Mouse (Mus musculus): Measurements from ENCODE around the gene Knop1. TPM values are rescaled to one million over a fixed set of nuclear protein-coding genes. Genes with fewer than 3 reads are reported as not detected.

The Knop1 gene
- 10 to 100 TPM; 24.5 to 27.3 TPM for total RNA-seq (2021)
- long read RNA-seq, experiment 1, full-length matches to known transcripts, result 33 of 52 reads
- long read RNA-seq, experiment 1, partial matches to known transcripts, result 12 of 52 reads
- long read RNA-seq, experiment 1, other reads (novel, unspliced or antisense), result 7 of 52 reads
- long read RNA-seq, experiment 2, full-length matches to known transcripts, result 47 of 57 reads
- long read RNA-seq, experiment 2, partial matches to known transcripts, result 0 of 57 reads
- long read RNA-seq, experiment 2, other reads (novel, unspliced or antisense), result 10 of 57 reads

DNA sequence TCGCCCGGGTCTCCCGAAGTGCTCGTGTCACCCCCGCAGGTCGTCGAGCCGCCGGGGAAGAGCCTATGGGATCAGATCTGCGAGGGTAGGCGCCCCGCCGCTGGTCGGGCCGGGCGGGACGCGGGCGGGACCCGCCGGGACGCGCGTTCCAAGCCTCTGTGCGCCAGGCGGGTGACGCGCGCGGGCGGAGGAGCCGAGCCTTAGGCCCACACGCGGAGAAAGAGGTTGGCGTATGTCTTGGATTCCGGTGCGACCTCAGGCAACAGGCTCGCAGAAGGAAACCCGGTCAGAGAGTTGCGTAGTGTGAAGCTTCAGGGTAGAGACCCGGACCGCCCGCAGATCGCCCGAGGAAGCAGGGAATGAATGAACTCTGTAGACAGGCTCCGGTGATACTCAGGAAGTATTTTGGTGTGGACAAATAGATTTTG lies at the start of gene Knop1:
Knop1 (minus strand) TSS at position 378 of the 428 bp plus-strand sequence.
- Histone ChIP-seq H3K27ac (peak within 1 kb of the TSS; percentile 91), H3K4me3 (peak within 1 kb of the TSS; percentile 98)
- intact Hi-C loops (cut with DNase I), result loop anchor here (1.0 to 10.0 kb wide), 3 partner anchors 51 to 140 kb away; no protein-coding TSS in a partner anchor
- no peak for DNase-seq
- TF ChIP-seq CTCF (IDR thresholded peaks at IDR 0.05), result no peak

DNA sequence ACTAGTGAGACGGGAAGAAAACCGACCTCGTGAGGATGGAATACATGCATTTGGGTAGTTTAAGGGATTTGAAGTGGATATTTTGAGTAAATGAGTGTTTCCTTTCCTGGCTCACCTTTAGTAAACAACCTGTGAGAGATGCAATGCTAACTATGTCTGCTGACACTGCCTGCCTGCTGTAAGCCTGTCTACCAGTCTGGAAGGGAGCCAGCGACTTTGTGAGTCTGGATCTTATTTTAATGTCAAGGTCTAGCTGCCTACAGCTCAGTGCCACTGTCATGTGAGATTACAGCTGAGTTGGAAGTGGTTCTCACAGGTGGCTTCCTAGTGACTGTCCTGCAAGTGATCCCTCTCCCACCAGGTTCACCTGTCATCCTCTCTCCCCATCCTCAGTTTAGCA lies 48.5 kb upstream of the Knop1 start:
- no peak for DNase-seq
- no peak overlapping the region for H3K4me3 ChIP-seq
- H3K27ac ChIP-seq, result no peak overlapping the region
- intact Hi-C loops (cut with DNase I), result no loop called here
- no peak for TF ChIP-seq CTCF (IDR thresholded peaks at IDR 0.05)

DNA sequence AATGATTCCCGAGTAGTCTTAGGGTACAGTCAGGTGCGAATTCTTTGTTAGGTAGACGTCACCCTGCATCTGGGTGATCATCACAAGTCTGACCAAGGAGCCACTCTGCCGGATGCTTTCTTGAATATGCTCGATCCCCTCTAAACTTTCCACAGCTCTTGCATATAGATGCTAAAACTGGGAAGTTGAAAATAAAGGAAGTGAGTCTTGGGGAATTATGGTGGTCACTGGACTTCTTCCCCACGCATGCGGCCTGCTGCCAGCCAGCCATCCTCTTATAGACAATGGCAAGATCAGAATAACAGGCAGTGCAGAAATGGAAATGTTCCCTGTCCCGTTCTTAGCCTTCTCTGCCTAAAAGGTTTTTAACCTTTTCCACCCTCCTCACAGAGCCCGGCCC lies 47.8 kb upstream of the Knop1 start:
- no peak overlapping the region for H3K4me3 ChIP-seq
- DNase-seq, result no peak
- intact Hi-C loops (cut with DNase I), result no loop called here
- no peak for TF ChIP-seq CTCF (IDR thresholded peaks at IDR 0.05)
- no peak overlapping the region for H3K27ac ChIP-seq

DNA sequence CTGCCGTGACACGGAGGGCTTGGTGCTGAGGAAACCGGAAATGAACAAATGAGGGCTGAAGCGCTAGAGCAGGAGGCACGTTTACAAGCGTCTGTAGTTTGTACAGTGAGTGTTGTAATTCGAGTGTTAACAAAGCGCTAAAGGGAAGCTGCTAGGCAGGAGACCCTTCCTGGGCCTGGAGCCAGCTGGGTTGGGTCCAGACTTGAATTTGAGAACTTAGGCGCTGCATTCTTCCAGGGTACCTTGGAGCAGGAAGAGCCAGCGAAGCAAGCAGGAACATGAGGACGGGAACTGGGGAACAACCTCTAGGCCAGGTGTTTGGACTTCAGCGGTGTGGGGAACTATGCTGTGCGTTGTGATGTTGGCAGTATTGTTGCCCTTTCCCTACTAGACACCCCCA lies 46.9 kb upstream of the Knop1 start:
- intact Hi-C loops (cut with DNase I), result no loop called here
- Histone ChIP-seq H3K27ac (no peak overlapping the region), H3K4me3 (peak overlapping the region; percentile 34; the same call in 1 of the 2 replicates)
- peak; percentile 32 for DNase-seq
- TF ChIP-seq CTCF (IDR thresholded peaks at IDR 0.05), result no peak

DNA sequence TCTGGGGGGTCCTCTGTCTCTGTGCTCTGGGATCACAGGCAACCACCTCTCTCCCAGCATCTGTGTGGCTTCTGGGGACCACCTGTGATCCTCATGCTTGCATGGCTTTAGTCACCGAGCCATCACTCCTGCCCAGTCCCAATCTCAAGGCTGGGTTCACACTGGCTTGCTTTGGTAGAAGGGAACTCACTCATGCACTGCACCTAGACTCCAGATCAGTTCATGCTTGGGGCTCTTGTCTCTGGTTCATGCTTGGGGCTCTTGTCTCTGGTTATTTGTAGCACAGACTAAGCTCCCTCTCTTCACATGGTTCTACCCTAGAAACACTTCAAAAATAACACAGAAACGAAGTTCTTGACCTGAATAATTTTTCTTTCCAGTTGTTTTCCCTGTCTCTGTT lies 44.0 kb upstream of the Knop1 start:
- no peak overlapping the region for H3K4me3 ChIP-seq
- no peak for TF ChIP-seq CTCF (IDR thresholded peaks at IDR 0.05)
- DNase-seq, result no peak
- H3K27ac ChIP-seq, result no peak overlapping the region
- intact Hi-C loops (cut with DNase I), result no loop called here

DNA sequence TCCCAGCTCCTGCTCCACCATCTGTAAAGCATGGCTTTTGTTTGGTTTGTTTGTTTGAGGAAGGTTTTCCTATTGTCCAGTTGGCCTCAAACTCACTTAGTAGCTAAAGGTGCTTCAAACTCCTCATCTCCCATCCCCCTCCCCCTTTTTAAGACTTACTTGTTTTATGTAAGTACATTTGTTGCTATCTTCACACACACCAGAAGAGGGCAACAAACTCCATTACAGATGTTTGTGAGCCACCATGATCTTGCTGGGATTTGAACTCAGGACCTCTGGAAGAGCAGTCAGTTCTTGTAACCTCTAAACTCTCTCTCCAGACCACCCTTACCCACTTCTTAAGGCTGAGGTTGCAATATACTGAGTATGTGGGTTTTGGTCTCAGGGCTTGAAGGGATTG lies 42.0 kb upstream of the Knop1 start:
- no peak for DNase-seq
- no peak overlapping the region for H3K27ac ChIP-seq
- intact Hi-C loops (cut with DNase I), result no loop called here
- H3K4me3 ChIP-seq, result no peak overlapping the region
- peak; percentile 36 for TF ChIP-seq CTCF (IDR thresholded peaks at IDR 0.05)

DNA sequence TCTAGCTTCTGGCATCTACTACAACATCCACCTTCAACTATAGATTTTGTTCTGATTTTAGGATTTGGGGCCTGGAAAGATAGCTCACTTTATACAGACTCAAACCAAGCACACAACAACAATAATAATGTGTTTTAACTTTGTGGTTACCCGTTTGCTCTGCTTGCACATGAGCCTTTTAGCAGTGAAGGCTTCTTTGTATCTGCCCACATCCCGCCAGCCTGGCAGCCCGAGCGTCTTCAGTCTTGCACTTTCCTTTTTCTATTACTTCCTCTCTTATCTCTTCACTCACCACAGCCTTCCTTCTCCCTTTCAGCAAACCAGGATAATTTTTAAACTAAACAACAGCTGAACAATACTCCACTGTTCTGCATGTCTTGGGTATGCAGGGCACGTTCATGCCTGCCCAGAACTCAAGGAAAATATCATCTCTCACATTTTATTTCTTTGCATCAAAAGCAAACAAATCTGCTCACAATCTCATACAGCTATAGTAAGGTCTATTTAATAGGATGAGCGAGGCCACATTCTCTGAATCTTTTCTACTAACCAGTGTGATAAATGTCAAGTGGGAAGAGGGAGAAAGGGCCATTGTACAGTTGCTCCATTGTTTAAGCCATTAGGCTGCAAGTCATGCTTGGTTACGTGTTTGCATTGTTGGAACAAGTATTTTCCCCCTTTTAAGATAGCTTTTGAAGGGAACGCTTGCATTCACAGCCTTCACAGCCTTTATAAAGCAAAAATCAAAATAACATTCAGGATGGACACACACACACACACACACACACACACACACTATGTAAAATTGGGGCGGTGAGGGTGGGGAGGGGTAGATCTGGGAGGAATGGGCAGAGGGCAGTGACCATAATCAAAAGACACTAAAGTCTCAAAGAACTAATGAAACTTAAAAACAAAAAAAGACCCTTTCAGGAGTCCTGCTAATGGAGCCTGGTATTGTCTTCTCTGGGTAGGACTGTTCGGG lies 39.7 kb upstream of the Knop1 start:
- no peak for TF ChIP-seq CTCF (IDR thresholded peaks at IDR 0.05)
- DNase-seq, result no peak
- Histone ChIP-seq H3K4me3 (no peak overlapping the region), H3K27ac (no peak overlapping the region)
- intact Hi-C loops (cut with DNase I), result no loop called here

DNA sequence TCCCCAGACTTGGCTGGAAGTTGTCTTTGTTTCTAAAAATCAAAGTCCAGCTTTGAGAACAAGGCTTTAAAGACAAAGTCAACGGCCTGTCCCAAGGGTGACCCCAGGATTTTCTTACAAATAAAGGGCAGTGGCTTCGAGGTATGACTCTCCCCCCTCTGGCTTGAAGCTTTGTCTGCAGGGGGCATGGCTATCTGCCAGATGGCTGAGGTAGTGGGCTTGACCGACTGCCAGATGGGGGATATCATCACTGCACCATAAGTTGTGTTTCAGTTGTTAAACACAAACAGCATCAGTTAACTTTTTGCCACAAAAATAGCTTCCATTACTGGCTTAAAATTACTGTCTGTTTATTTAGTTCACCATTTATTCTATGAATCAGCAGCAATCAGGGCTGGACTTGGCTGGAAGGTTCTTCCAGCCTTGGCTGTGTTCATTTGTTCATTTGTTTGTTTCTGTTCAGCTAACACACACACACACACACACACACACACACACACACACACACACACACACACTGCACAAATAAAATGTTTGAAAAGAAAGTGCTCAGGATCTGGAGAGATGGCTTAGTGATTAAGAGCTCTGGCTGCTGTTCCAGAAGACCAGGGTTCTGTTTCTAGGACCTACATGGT lies 33.1 kb upstream of the Knop1 start:
- no peak for DNase-seq
- no peak overlapping the region for H3K4me3 ChIP-seq
- H3K27ac ChIP-seq, result no peak overlapping the region
- intact Hi-C loops (cut with DNase I), result no loop called here
- no peak for TF ChIP-seq CTCF (IDR thresholded peaks at IDR 0.05)

DNA sequence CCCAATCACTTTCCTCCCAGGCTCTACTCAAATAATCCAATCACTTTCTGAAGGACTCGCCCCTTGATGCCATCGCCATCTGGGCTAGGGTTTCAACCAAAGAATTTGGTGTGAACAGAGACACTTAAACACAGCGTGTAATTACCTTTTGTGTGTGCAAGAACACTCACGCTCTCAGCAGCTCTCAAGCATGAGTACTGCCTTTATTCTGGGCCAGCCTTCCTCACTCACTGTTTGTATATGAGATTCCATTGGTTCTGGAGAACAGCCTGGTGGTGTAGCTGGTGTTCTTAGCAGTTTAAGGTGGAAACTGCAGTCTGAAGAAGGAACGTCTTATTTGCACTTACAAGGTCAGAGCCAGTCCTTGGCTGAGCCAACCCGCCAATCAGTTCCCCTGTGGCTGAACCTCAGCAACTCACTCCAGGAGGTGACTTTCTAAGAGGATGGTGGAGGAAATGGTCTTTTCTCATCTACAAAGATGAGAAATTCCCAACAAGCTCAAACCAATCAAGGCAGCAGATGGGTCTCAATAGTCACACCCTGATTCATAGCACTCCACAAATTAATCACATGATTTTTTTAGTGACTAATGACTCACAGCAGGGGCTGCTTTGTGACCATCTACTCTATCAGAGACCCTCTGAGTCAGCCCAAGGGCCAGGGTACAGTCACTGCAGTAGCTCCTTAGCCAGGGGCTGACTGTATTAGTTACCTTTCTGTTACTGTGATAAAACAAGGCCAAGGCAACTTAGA lies 31.4 kb upstream of the Knop1 start:
- no peak for DNase-seq
- intact Hi-C loops (cut with DNase I), result no loop called here
- TF ChIP-seq CTCF (IDR thresholded peaks at IDR 0.05), result no peak
- H3K4me3 ChIP-seq, result no peak overlapping the region
- H3K27ac ChIP-seq, result no peak overlapping the region

DNA sequence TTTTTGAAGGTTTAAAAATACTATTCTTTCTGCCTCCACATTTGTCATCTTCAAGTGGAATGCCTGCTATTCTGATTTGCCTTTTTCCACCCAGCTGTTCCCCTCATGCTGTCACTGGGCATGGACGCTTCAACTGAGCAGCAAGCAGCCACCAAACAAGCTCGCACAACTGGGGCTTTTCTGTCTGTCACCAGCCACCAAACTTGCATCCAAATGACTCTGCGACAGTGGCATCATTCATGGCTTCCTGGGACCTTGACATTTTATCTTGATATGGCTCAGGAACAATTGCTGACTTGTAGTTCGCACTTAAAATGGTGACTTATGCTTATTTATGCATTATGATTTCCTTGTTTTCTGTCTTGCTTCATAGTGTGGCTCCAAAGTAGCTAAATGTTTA lies 28.9 kb upstream of the Knop1 start:
- H3K27ac ChIP-seq, result no peak overlapping the region
- DNase-seq, result no peak
- intact Hi-C loops (cut with DNase I), result no loop called here
- no peak for TF ChIP-seq CTCF (IDR thresholded peaks at IDR 0.05)
- no peak overlapping the region for H3K4me3 ChIP-seq

DNA sequence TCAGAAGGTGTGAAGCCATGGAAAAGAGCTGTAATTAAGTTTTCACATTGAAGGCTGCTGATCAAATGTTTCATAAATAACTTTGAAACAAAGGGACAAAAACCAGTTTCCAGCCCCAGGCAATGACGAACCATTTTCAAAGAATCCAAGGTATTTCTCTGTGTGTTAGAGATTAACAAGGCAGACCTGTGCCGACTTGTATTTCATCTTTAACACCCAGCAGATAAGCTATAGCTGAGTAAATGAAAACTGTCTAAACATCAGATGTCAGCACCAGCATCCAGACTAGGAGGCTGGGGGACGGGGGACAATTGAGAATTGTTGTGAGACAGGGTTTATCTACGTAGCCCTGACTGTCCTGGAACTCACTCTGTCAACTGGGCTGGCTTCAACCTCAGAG lies 27.9 kb upstream of the Knop1 start:
- H3K27ac ChIP-seq, result no peak overlapping the region
- intact Hi-C loops (cut with DNase I), result no loop called here
- no peak for TF ChIP-seq CTCF (IDR thresholded peaks at IDR 0.05)
- H3K4me3 ChIP-seq, result no peak overlapping the region
- DNase-seq, result no peak

DNA sequence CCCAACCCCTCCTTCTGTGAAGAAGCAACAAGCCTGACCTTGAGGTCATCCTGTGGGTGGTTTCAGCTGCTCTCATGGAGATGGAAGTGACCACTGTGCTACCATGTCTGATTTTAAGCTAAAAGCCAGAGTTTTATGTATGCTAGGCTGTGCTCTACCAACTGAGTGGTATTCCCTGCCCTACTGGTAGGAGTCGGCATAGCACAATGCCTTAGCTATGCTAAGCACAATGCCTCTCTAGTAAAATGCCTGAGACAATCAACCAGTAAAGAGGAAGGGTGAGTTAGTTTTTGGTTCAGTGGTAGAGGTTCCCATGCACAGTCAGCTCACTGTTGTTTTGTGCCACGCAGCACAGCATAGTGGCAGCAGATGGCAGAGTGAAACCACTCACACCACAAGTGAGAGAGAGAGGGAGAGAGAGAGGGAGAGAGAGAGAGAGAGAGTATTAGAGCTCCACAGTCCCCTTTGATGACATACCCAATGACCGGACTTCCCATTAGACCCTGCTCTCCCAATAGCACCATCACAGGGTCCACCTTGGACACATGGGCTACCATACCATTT lies 23.5 kb upstream of the Knop1 start:
- no peak overlapping the region for H3K27ac ChIP-seq
- intact Hi-C loops (cut with DNase I), result no loop called here
- peak; percentile 15; the same call in 1 of the 2 replicates for TF ChIP-seq CTCF (IDR thresholded peaks at IDR 0.05)
- DNase-seq, result no peak
- no peak overlapping the region for H3K4me3 ChIP-seq

All from gastrocnemius, adult 2 months (tissue).